Mouse (Mus musculus): Measurements from ENCODE around the gene Pdlim7. TPM values are rescaled to one million over a fixed set of nuclear protein-coding genes. Genes with fewer than 3 reads are reported as not detected.

Pdlim7 gene
- polyA plus RNA-seq (2017; shearing (Covaris generic)), result 8.8 TPM

GRCm38 (mm10) chr13:55513111-55513748 is at the start of gene Pdlim7:
Gene Pdlim7, minus strand, starts transcription at chr13:55513676.

GRCm38 (mm10) chr13:55536194-55537175 is 23.0 kb upstream of the Pdlim7 start, which contains the start of gene Ddx41:
Gene Ddx41, minus strand, starts transcription at chr13:55536658.

GRCm38 (mm10) chr13:55529198-55529915 is 15.9 kb upstream of the Pdlim7 start, which contains the start of gene Dok3:
Gene Dok3, minus strand, starts transcription at chr13:55529296.

GRCm38 (mm10) chr13:55487578-55488498 is 25.6 kb downstream of the Pdlim7 start, which contains the start of gene Dbn1:
Gene Dbn1, minus strand, starts transcription at chr13:55488111.

GRCm38 (mm10) chr13:55464027-55464884 is 49.2 kb downstream of the Pdlim7 start, which contains the start of gene Prr7:
Gene Prr7, plus strand, starts transcription at chr13:55464267.

Other genes with a start within 250 kb of the Pdlim7 start
- gene Prelid1, start 193.2 kb downstream of the Pdlim7 start, polyA plus RNA-seq (2017; shearing (Covaris generic)), result 335 TPM
- gene Rab24, start 191.7 kb downstream of the Pdlim7 start, polyA plus RNA-seq (2017; shearing (Covaris generic)), result 142 TPM
- gene Mxd3, start 183.9 kb downstream of the Pdlim7 start, polyA plus RNA-seq (2017; shearing (Covaris generic)), result 2.3 TPM
- gene Lman2, start 150.9 kb downstream of the Pdlim7 start, polyA plus RNA-seq (2017; shearing (Covaris generic)), result 143 TPM
- gene Rgs14, start 143.9 kb downstream of the Pdlim7 start, polyA plus RNA-seq (2017; shearing (Covaris generic)), result 153 TPM
- not detected for gene Slc34a1, start 115.5 kb downstream of the Pdlim7 start, polyA plus RNA-seq (2017; shearing (Covaris generic))
- not detected for gene Pfn3, start 98.4 kb downstream of the Pdlim7 start, polyA plus RNA-seq (2017; shearing (Covaris generic))
- gene F12, start 86.9 kb downstream of the Pdlim7 start, polyA plus RNA-seq (2017; shearing (Covaris generic)), result 0.26 TPM
- gene Grk6, start 68.6 kb downstream of the Pdlim7 start, polyA plus RNA-seq (2017; shearing (Covaris generic)), result 367 TPM
- gene Prr7, start 49.4 kb downstream of the Pdlim7 start, polyA plus RNA-seq (2017; shearing (Covaris generic)), result 3.3 TPM
- not detected for gene Dbn1, start 25.6 kb downstream of the Pdlim7 start, polyA plus RNA-seq (2017; shearing (Covaris generic))
- gene Dok3, start 15.6 kb upstream of the Pdlim7 start, polyA plus RNA-seq (2017; shearing (Covaris generic)), result 1.6 TPM
- 85.3 TPM for gene Ddx41, start 23.0 kb upstream of the Pdlim7 start, polyA plus RNA-seq (2017; shearing (Covaris generic))
- gene Fam193b, start 57.4 kb upstream of the Pdlim7 start, polyA plus RNA-seq (2017; shearing (Covaris generic)), result 69.3 TPM
- 293 TPM for gene Tmed9, start 60.1 kb upstream of the Pdlim7 start, polyA plus RNA-seq (2017; shearing (Covaris generic))
- gene B4galt7, start 86.2 kb upstream of the Pdlim7 start, polyA plus RNA-seq (2017; shearing (Covaris generic)), result 54.6 TPM
- gene Caml, start 109.3 kb upstream of the Pdlim7 start, polyA plus RNA-seq (2017; shearing (Covaris generic)), result 37.0 TPM
- gene Ddx46, start 121.4 kb upstream of the Pdlim7 start, polyA plus RNA-seq (2017; shearing (Covaris generic)), result 68.7 TPM
- gene B230219D22Rik, start 179.4 kb upstream of the Pdlim7 start, polyA plus RNA-seq (2017; shearing (Covaris generic)), result 27.4 TPM
- 62.1 TPM for gene Txndc15, start 201.0 kb upstream of the Pdlim7 start, polyA plus RNA-seq (2017; shearing (Covaris generic))
- 68.8 TPM for gene Pcbd2, start 213.7 kb upstream of the Pdlim7 start, polyA plus RNA-seq (2017; shearing (Covaris generic))